Mouse (Mus musculus): ENCODE measurements around the gene Mia2. TPM values are rescaled to one million over a fixed set of nuclear protein-coding genes. Genes with fewer than 3 reads are reported as not detected.
"Not testable (repeated sequence)": the region's sequence is repeated elsewhere in the genome, so short reads cannot be mapped to it uniquely, and the experiment has no call there.

Gene Mia2
- 89.4 and 98.9 TPM in 2 replicates for total RNA-seq (2015; ENCODE audit: low replicate concordance)
- total RNA-seq (2017; ENCODE audit: low replicate concordance), result 138 and 233 TPM in 2 replicates

GRCm38 (mm10) chr12:59095104-59096025 is at the start of gene Mia2:
TSS of gene Mia2 (plus strand) at chr12:59095799.
- no peak for ATAC-seq (replicated peaks; ENCODE audit: low FRiP score, poor library complexity, severe bottlenecking)

GRCm38 (mm10) chr12:59052470-59052869 is 43.1 kb upstream of the Mia2 start:
- ATAC-seq (replicated peaks; ENCODE audit: low FRiP score, poor library complexity, severe bottlenecking), result no peak

GRCm38 (mm10) chr12:59053166-59053565 is 42.4 kb upstream of the Mia2 start:
- ATAC-seq (replicated peaks; ENCODE audit: low FRiP score, poor library complexity, severe bottlenecking), result peak; percentile 54; the same call in 1 of the 2 replicates

- ATAC-seq (replicated peaks; ENCODE audit: low FRiP score, poor library complexity, severe bottlenecking), result no peak
Observed at GRCm38 (mm10) chr12:59053976-59054375, 41.6 kb upstream of the Mia2 start.

GRCm38 (mm10) chr12:59055196-59055850 is 40.3 kb upstream of the Mia2 start:
- ATAC-seq (replicated peaks; ENCODE audit: low FRiP score, poor library complexity, severe bottlenecking), result no peak

GRCm38 (mm10) chr12:59056222-59056621 is 39.4 kb upstream of the Mia2 start:
- no peak for ATAC-seq (replicated peaks; ENCODE audit: low FRiP score, poor library complexity, severe bottlenecking)

- not testable (repeated sequence) for ATAC-seq (replicated peaks; ENCODE audit: low FRiP score, poor library complexity, severe bottlenecking)
Observed at GRCm38 (mm10) chr12:59058242-59058641, 37.4 kb upstream of the Mia2 start.

- ATAC-seq (replicated peaks; ENCODE audit: low FRiP score, poor library complexity, severe bottlenecking), result no peak
Observed at GRCm38 (mm10) chr12:59060322-59060721, 35.3 kb upstream of the Mia2 start.

- peak; percentile 89 for ATAC-seq (replicated peaks; ENCODE audit: low FRiP score, poor library complexity, severe bottlenecking)
Observed at GRCm38 (mm10) chr12:59060993-59061595, 34.5 kb upstream of the Mia2 start, which contains the start of gene Trappc6b. TSS of gene Trappc6b (minus strand) at chr12:59061472.

- ATAC-seq (replicated peaks; ENCODE audit: low FRiP score, poor library complexity, severe bottlenecking), result no peak
Observed at GRCm38 (mm10) chr12:59064837-59065236, 30.8 kb upstream of the Mia2 start.

GRCm38 (mm10) chr12:59065776-59066175 is 29.8 kb upstream of the Mia2 start:
- ATAC-seq (replicated peaks; ENCODE audit: low FRiP score, poor library complexity, severe bottlenecking), result no peak

GRCm38 (mm10) chr12:59066448-59067077 is 29.0 kb upstream of the Mia2 start, which contains the start of gene Pnn:
TSS of gene Pnn (plus strand) at chr12:59066884.
- ATAC-seq (replicated peaks; ENCODE audit: low FRiP score, poor library complexity, severe bottlenecking), result peak; percentile 100

- ATAC-seq (replicated peaks; ENCODE audit: low FRiP score, poor library complexity, severe bottlenecking), result peak; percentile 6
Observed at GRCm38 (mm10) chr12:59067095-59067494, 28.5 kb upstream of the Mia2 start.

GRCm38 (mm10) chr12:59068791-59069190 is 26.8 kb upstream of the Mia2 start:
- no peak for ATAC-seq (replicated peaks; ENCODE audit: low FRiP score, poor library complexity, severe bottlenecking)

- no peak for ATAC-seq (replicated peaks; ENCODE audit: low FRiP score, poor library complexity, severe bottlenecking)
Observed at GRCm38 (mm10) chr12:59072286-59072685, 23.3 kb upstream of the Mia2 start.

GRCm38 (mm10) chr12:59074052-59074451 is 21.5 kb upstream of the Mia2 start:
- no peak for ATAC-seq (replicated peaks; ENCODE audit: low FRiP score, poor library complexity, severe bottlenecking)

GRCm38 (mm10) chr12:59076996-59077395 is 18.6 kb upstream of the Mia2 start:
- ATAC-seq (replicated peaks; ENCODE audit: low FRiP score, poor library complexity, severe bottlenecking), result no peak

GRCm38 (mm10) chr12:59077883-59078282 is 17.7 kb upstream of the Mia2 start:
- ATAC-seq (replicated peaks; ENCODE audit: low FRiP score, poor library complexity, severe bottlenecking), result no peak

GRCm38 (mm10) chr12:59080461-59080860 is 15.1 kb upstream of the Mia2 start:
- no peak for ATAC-seq (replicated peaks; ENCODE audit: low FRiP score, poor library complexity, severe bottlenecking)

- no peak for ATAC-seq (replicated peaks; ENCODE audit: low FRiP score, poor library complexity, severe bottlenecking)
Observed at GRCm38 (mm10) chr12:59084446-59084845, 11.2 kb upstream of the Mia2 start.
